Mouse (Mus musculus) lung, adult 18-20 months (tissue): ENCODE data around the gene Kif13a.

ENCODE experiments used
- DNase-seq, 2 experiments: peaks; one replicate each; pipeline ENCODE4 v3.0.0; 2022; ENCODE audit warnings: mixed read lengths in 2 of 2

Gene Kif13a

GRCm38 (mm10) chr13:46929719-46930658 lies at the start of gene Kif13a:
Gene Kif13a (minus strand): TSS chr13:46929867.
- peak; percentile 96 to 97 for DNase-seq

GRCm38 (mm10) chr13:46976532-46976931 lies 46.9 kb upstream of the Kif13a start:
- DNase-seq: no peak

- DNase-seq: no peak
These were observed 46.3 kb upstream of the Kif13a start for GRCm38 (mm10) chr13:46975930-46976329.

GRCm38 (mm10) chr13:46975031-46975551 lies 45.4 kb upstream of the Kif13a start:
- DNase-seq: no peak

GRCm38 (mm10) chr13:46970286-46970945 lies 40.7 kb upstream of the Kif13a start:
- DNase-seq: peak; percentile 39 to 59

- DNase-seq: no peak
These were observed 39.0 kb upstream of the Kif13a start for GRCm38 (mm10) chr13:46968626-46969025.

GRCm38 (mm10) chr13:46967308-46967707 lies 37.6 kb upstream of the Kif13a start:
- DNase-seq: no peak

- DNase-seq: no peak
These were observed 31.3 kb upstream of the Kif13a start for GRCm38 (mm10) chr13:46960878-46961474.

- DNase-seq: no peak
These were observed 29.5 kb upstream of the Kif13a start for GRCm38 (mm10) chr13:46959139-46959538.

- DNase-seq: no peak
These were observed 21.5 kb upstream of the Kif13a start for GRCm38 (mm10) chr13:46951212-46951611.

GRCm38 (mm10) chr13:46949741-46950140 lies 20.1 kb upstream of the Kif13a start:
- no peak for DNase-seq

GRCm38 (mm10) chr13:46948027-46948426 lies 18.4 kb upstream of the Kif13a start:
- no peak for DNase-seq

GRCm38 (mm10) chr13:46946041-46946440 lies 16.4 kb upstream of the Kif13a start:
- DNase-seq: no peak

GRCm38 (mm10) chr13:46945256-46945655 lies 15.6 kb upstream of the Kif13a start:
- DNase-seq: no peak

GRCm38 (mm10) chr13:46943294-46943693 lies 13.6 kb upstream of the Kif13a start:
- no peak for DNase-seq

- DNase-seq: peak in 1 of 2 experiments; percentile 52
These were observed 4.4 kb upstream of the Kif13a start for GRCm38 (mm10) chr13:46934116-46934515.

- DNase-seq: peak; percentile 50 to 73
These were observed 3.2 kb upstream of the Kif13a start for GRCm38 (mm10) chr13:46932846-46933245.

GRCm38 (mm10) chr13:46932049-46932448 lies 2.4 kb upstream of the Kif13a start:
- no peak for DNase-seq

- DNase-seq: peak; percentile 28 to 40
These were observed 986 bp upstream of the Kif13a start for GRCm38 (mm10) chr13:46930659-46931046.

- DNase-seq: peak; percentile 45 to 46
These were observed 541 bp downstream of the Kif13a start for GRCm38 (mm10) chr13:46928961-46929691.

- no peak for DNase-seq
These were observed 1.3 kb downstream of the Kif13a start for GRCm38 (mm10) chr13:46928404-46928803.

- DNase-seq: no peak
These were observed 4.0 kb downstream of the Kif13a start for GRCm38 (mm10) chr13:46925671-46926070.
